Mouse (Mus musculus) neural tube, embryonic 11.5 days (tissue): ENCODE data around the gene E2f2. TPM values are rescaled to one million over a fixed set of nuclear protein-coding genes. Genes with fewer than 3 reads are reported as not detected.

Experiments
- ATAC-seq: fragments of 200-750 bp; cut with Nextera tagmentation; 2 replicates; pipeline ENCODE4 v1.8.0; 2017; ENCODE audit warnings: moderate number of reproducible peaks, mild to moderate bottlenecking, moderate TSS enrichment, moderate library complexity; ENCODE audit not compliant: insufficient read depth, low FRiP score, low TSS enrichment
- DNase-seq: peaks from one replicate; pipeline ENCODE4 v3.0.0-alpha.2; 2015; ENCODE audit warnings: low spot score
- H3K27ac ChIP-seq: fragments of 300-500 bp; sonication (generic); 2 replicates; pipeline ENCODE4 v1.5.1; 2014; ENCODE audit warnings: low read depth, mild to moderate bottlenecking, low read length
- H3K27me3 ChIP-seq: fragments of 300-500 bp; sonication (generic); 2 replicates; pipeline ENCODE4 v1.6.1; 2014; ENCODE audit warnings: mild to moderate bottlenecking, low read length, mixed read lengths; ENCODE audit not compliant: control insufficient read depth, insufficient read depth
- H3K36me3 ChIP-seq: fragments of 300-500 bp; sonication (generic); 2 replicates; pipeline ENCODE4 v1.6.1; 2014; ENCODE audit warnings: mild to moderate bottlenecking, low read length, moderate library complexity, mixed read lengths; ENCODE audit not compliant: control insufficient read depth, insufficient read depth
- H3K4me1 ChIP-seq: fragments of 300-500 bp; sonication (generic); 2 replicates; pipeline ENCODE4 v1.6.1; 2014; ENCODE audit warnings: low read length, mixed read lengths; ENCODE audit not compliant: control insufficient read depth, insufficient read depth
- H3K4me2 ChIP-seq: fragments of 300-500 bp; sonication (generic); 2 replicates; pipeline ENCODE4 v1.6.1; 2014; ENCODE audit warnings: low read depth, mild to moderate bottlenecking, moderate library complexity
- H3K4me3 ChIP-seq: fragments of 300-500 bp; sonication (generic); 2 replicates; pipeline ENCODE4 v1.5.1; 2014; ENCODE audit warnings: low read depth, low read length
- H3K9ac ChIP-seq: fragments of 300-500 bp; sonication (generic); 2 replicates; pipeline ENCODE4 v1.6.1; 2014; ENCODE audit warnings: mild to moderate bottlenecking, low read length
- H3K9me3 ChIP-seq: fragments of 300-500 bp; sonication (generic); 2 replicates; pipeline ENCODE4 v1.6.1; 2016; ENCODE audit warnings: low read length; ENCODE audit not compliant: control insufficient read depth
- WGBS: fragments of 180-500 bp; shearing (Covaris S2); extraction: QIAGEN DNeasy Blood & Tissue Kit; methylation state at CpG from one replicate; pipeline ENCODE4 v1.1.7; 2014; 5-methylcytosine and 5-hydroxymethylcytosine counted together
- polyA plus RNA-seq: library from polyadenylated mRNA; unstranded; fragments of >200 nt; fragmentation: Nextera tagmentation; extraction: Ambion mirVana; gene quantifications from 2 replicates; pipeline ENCODE4 v1.2.1, GENCODE M21; 2014

Gene E2f2
- polyA plus RNA-seq, 1 experiment from 2014 or later: 7.2 TPM

- H3K36me3 ChIP-seq: no peaks in the 10 kb centered on the region; the same call in 1 of the 2 replicates
- WGBS: under 1% methylated on average over 39 of the region's 39 CpGs
Measured at GRCm38 (mm10) chr4:136143193-136143976, 28.8 kb upstream of the E2f2 start, which contains the start of gene Id3. Id3 (plus strand) TSS chr4:136143497.

DNA sequence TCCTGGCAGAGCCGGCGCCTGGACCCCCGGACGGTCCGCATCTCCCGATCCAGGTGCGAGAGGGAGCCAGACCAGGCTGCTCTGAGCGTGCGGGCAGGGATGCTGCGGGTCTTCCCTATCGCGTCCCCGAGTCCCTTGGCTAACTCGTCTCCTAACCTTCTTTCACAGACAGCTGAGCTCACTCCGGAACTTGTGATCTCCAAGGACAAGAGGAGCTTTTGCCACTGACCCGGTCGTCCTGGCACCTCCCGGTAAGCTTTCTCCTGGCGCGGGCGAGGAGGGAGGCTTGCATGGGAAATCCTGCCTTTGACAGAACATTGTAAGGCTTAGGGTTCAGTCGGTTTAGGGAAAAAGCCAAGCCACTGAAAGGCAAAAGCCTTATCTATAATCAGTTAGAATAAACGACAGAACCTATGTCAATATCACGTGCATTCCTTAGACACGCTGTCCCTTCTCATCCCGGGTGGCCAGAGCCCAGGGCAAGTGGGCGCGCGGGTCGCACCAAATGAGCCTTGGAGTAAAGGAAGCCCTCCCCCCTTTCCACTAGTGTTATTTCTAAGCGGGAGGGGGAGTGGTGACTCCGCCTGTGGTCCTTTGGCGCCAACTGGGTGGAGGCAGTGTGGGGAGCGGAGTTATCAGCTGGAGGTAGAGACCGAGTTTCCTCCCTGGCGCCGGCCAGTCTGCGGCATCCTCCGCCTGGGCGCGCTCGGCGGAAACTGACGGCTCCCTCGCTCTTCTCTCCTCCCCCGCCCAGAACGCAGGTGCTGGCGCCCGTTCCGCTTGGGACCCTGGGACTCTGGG is 27.9 kb upstream of the E2f2 start:
- Histone ChIP-seq H3K9ac (peak overlapping the region; percentile 92), H3K27me3 (no peaks in the 10 kb centered on the region), H3K9me3 (no peaks in the 10 kb centered on the region), H3K4me1 (peaks cover 66% of the 10 kb centered on the region), H3K4me3 (peak overlapping the region; percentile 81), H3K27ac (peak overlapping the region; percentile 69), H3K4me2 (peak overlapping the region; percentile 83), H3K36me3 (no peaks in the 10 kb centered on the region; the same call in 1 of the 2 replicates)
- peak; percentile 68 for DNase-seq
- under 1% methylated on average over 50 of the region's 50 CpGs for whole genome bisulfite sequencing
- ATAC-seq: no peak; the same call in 1 of the 2 replicates

More at GRCm38 (mm10) chr4:136143193-136143976, 28.8 kb upstream of the E2f2 start, which contains the start of gene Id3:
- ATAC-seq (peak; percentile 82), DNase-seq (peak; percentile 96)
- H3K4me2 ChIP-seq: peak within 1 kb of the TSS; percentile 83
- peak within 1 kb of the TSS; percentile 92 for H3K9ac ChIP-seq
- peak within 1 kb of the TSS; percentile 69 for H3K27ac ChIP-seq
- H3K9me3 ChIP-seq: no peaks in the 10 kb centered on the region
- peaks cover 61% of the 10 kb centered on the region for H3K4me1 ChIP-seq
- H3K4me3 ChIP-seq: peak within 1 kb of the TSS; percentile 81
- H3K27me3 ChIP-seq: no peaks in the 10 kb centered on the region

DNA sequence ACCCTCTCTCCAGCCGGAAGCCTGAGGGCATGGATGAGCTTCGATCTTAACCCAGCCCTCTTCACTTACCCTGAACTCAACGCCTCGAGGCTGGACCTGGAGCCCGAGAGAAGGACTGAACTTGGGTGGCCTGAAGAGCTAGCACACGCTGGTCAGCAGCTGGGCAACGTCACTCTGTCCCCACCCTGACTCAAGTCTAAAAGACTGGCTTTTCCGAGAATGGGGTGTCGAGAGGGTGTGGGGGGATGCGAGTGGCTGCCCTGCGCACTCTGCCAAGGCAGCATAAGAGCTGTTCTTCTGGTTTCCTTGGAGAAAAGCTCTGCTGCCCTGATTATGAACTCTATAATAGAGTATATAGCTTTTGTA is 27.3 kb upstream of the E2f2 start:
- peak overlapping the region; percentile 81 for H3K4me3 ChIP-seq
- H3K9me3 ChIP-seq: no peaks in the 10 kb centered on the region
- H3K36me3 ChIP-seq: no peaks in the 10 kb centered on the region; the same call in 1 of the 2 replicates
- H3K27ac ChIP-seq: peak overlapping the region; percentile 69
- peaks cover 61% of the 10 kb centered on the region for H3K4me1 ChIP-seq
- H3K27me3 ChIP-seq: no peaks in the 10 kb centered on the region
- DNase-seq: no peak
- under 1% methylated on average over 11 of the region's 11 CpGs for WGBS
- no peak for ATAC-seq
- H3K4me2 ChIP-seq: peak overlapping the region; percentile 83
- H3K9ac ChIP-seq: peak overlapping the region; percentile 92

- Histone ChIP-seq H3K4me1 (peaks cover 58% of the 10 kb centered on the region), H3K4me3 (peak overlapping the region; percentile 81), H3K27ac (peak overlapping the region; percentile 69; the same call in 1 of the 2 replicates), H3K4me2 (peak overlapping the region; percentile 83), H3K27me3 (no peaks in the 10 kb centered on the region), H3K9ac (peak overlapping the region; percentile 92), H3K9me3 (no peaks in the 10 kb centered on the region), H3K36me3 (no peaks in the 10 kb centered on the region; the same call in 1 of the 2 replicates)
- 13% methylated on average over 11 of the region's 11 CpGs for WGBS
- DNase-seq: no peak
- ATAC-seq: no peak
Measured at GRCm38 (mm10) chr4:136145362-136145885, 26.8 kb upstream of the E2f2 start.

DNA sequence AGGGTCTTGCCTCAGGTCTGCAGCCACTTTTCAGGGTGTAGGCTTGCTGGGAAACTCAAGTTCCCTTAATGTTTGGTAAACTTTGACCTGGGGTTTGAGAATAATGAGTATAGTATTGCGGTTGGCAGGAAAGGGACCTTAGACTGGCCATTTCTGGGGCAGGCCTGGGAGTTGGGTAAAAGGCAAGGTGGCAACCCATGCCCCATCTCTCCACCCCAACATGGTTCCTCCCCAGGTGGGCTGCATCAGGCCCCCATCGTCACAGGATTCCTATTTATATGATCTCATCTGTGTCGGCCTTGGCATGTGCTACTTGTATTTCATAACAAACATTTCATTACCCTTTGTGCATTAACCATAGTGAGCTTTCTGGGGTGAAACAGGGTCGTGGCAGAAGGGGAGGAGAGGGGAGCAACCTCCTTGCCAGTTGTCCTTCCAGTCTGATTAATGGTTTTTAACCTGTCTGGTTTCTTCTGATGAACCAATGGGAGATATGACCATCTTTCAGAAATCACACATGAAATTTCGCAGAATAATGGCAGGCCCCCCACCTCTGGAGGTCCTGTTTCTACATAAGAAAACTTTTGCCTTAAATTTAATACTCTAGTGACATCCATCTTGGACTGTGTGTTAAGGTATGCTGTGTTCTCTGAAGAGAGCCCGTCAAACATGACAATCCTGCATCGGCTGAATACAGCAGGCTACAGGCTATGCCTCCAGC is 26.0 kb upstream of the E2f2 start:
- peaks cover 54% of the 10 kb centered on the region for H3K4me1 ChIP-seq
- no peaks in the 10 kb centered on the region; the same call in 1 of the 2 replicates for H3K36me3 ChIP-seq
- no peaks in the 10 kb centered on the region for H3K9me3 ChIP-seq
- no peaks in the 10 kb centered on the region for H3K27me3 ChIP-seq
- H3K4me2 ChIP-seq: peak overlapping the region; percentile 83
- peak overlapping the region; percentile 92 for H3K9ac ChIP-seq
- no peak overlapping the region for H3K27ac ChIP-seq
- DNase-seq (no peak), ATAC-seq (no peak)
- H3K4me3 ChIP-seq: peak overlapping the region; percentile 81
- WGBS: 10% methylated on average over 7 of the region's 7 CpGs

DNA sequence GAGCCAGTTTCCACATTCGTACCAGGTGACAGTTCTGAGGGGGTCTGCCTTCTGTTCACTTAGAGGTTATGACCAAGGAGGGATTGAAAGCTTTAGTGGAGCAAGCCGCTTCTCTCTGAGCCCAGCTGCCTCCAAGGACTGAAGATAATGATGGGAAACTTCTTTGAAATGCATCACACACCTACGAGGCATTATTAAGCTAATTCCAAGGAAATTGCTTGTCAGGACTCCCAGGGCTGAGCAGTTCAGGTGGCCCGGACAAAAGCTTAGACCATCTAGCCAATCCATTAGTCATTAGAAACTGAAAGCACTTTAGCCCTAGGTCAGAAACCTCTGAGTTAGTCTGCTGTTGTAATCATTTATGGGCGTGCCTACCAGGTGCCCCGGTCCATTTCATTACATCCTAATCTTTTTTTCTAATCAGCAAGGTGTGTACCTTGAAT is 25.5 kb upstream of the E2f2 start:
- H3K4me2 ChIP-seq: peak overlapping the region; percentile 83
- whole genome bisulfite sequencing: 5% methylated on average over 6 of the region's 6 CpGs
- no peaks in the 10 kb centered on the region; the same call in 1 of the 2 replicates for H3K36me3 ChIP-seq
- no peak overlapping the region for H3K27ac ChIP-seq
- H3K9me3 ChIP-seq: no peaks in the 10 kb centered on the region
- DNase-seq (peak; percentile 41), ATAC-seq (no peak)
- no peaks in the 10 kb centered on the region for H3K27me3 ChIP-seq
- no peak overlapping the region for H3K9ac ChIP-seq
- peaks cover 49% of the 10 kb centered on the region for H3K4me1 ChIP-seq
- no peak overlapping the region for H3K4me3 ChIP-seq

- Histone ChIP-seq H3K4me1 (peaks cover 41% of the 10 kb centered on the region), H3K4me3 (peak overlapping the region; percentile 32), H3K9ac (peak overlapping the region; percentile 53), H3K4me2 (peak overlapping the region; percentile 83), H3K27me3 (no peaks in the 10 kb centered on the region), H3K9me3 (no peaks in the 10 kb centered on the region), H3K36me3 (no peaks in the 10 kb centered on the region; the same call in 1 of the 2 replicates), H3K27ac (peak overlapping the region; percentile 72)
- ATAC-seq (peak; percentile 60), DNase-seq (peak; percentile 93)
- WGBS: under 1% methylated on average over 40 of the region's 48 CpGs
Measured at GRCm38 (mm10) chr4:136147436-136148135, 24.6 kb upstream of the E2f2 start.
